Mouse (Mus musculus) frontal cortex, postnatal 25 days (tissue): ENCODE data around the gene Nova2.

Experiments used
- DNase-seq, 2 experiments: peaks; one replicate each; pipeline ENCODE4 v3.0.0; 2022; ENCODE audit warnings: low spot score in 2 of 2

Nova2 gene

DNA sequence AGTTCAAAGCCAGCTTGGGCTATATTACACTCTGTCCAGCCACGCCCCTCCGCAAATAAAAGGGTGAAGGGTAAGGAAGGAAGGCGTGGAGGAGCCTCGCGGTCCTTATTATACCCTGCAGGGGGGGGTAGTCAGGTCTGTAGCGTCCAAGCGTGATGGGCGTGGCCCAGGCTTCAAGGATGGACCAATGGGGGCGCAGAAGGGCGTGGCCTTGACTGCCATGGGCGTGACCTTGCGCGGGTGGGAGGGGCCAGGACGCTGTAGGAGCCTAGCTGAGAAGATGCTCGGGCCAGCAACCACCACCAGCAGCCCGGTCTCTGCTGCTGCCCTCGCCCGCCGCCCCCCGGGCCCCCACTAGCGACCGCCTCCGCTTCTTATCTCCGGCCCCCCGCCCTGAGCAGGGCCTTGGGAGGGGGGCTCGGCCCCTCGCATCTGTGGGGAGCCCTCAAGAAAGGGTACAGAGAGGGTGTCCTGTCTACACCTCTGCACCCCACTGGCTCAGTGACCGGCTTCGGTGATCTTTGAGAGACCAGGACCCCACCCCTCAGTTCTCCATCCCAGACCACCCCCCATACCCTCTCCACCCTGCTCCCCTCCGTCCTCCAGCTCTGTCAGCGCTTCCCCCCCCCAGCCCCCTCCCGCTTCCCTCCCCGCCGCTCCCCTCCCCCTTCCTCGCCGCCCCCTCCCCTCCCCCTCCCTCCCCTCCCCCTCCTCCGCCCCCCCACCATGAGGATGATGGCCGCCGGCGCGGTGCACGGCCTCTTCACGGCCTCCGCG is at the start of gene Nova2:
Nova2 (plus strand) TSS at position 727 of the 777 bp plus-strand sequence.
- DNase-seq: peak; percentile 93 to 95

GRCm38 (mm10) chr7:18878691-18879090 is 47.0 kb upstream of the Nova2 start:
- no peak for DNase-seq

GRCm38 (mm10) chr7:18883991-18884744 is 41.5 kb upstream of the Nova2 start:
- DNase-seq: no peak

DNA sequence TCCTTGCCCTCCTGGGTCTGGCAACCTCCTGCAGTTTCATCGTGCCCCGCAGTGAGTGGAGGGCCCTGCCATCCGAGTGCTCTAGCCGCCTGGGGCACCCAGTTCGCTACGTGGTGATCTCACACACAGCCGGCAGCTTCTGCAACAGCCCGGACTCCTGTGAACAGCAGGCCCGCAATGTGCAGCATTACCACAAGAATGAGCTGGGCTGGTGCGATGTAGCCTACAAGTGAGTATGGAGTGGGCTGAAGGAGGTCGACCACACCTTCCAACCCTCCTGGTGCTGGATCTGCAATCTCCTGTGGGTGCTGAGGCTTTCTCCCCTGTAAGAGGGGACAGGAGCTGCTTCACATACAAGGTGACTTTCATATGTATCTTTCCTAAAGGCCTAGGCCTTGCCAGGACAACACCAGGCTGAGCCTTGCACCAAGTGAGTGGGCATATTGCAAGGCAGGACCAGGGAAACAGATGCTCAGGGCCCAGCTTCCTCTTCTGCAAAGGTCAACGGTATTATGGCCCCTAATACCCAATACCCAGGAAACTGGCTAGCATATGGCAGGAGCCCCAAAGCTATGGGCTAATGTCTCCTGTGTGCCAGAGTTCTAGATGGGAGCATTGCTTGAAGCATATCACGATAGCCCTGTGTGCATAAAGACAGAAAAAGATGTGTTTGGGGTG is 40.8 kb upstream of the Nova2 start:
- DNase-seq: no peak

DNA sequence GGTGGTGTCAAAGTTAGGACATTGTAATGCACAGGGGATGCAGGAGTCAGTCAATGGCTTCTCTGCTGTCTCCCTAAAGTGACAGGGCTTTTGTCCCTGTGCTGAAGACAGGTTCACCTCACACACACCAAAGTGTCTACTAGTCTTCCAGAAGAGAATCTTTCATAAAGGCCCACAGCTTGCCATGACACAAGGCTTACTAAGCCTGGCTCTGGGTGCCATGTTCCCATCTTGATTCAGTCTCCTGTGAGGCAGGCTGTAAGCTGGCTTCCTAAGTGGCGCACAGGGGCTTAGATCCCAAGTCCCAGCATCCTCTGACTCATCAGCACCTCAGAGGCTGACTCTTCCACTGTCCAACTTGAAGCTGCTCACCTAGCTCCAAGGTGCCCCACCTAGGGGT is 38.7 kb upstream of the Nova2 start:
- no peak for DNase-seq

GRCm38 (mm10) chr7:18890848-18891247 is 34.8 kb upstream of the Nova2 start:
- DNase-seq: no peak

DNA sequence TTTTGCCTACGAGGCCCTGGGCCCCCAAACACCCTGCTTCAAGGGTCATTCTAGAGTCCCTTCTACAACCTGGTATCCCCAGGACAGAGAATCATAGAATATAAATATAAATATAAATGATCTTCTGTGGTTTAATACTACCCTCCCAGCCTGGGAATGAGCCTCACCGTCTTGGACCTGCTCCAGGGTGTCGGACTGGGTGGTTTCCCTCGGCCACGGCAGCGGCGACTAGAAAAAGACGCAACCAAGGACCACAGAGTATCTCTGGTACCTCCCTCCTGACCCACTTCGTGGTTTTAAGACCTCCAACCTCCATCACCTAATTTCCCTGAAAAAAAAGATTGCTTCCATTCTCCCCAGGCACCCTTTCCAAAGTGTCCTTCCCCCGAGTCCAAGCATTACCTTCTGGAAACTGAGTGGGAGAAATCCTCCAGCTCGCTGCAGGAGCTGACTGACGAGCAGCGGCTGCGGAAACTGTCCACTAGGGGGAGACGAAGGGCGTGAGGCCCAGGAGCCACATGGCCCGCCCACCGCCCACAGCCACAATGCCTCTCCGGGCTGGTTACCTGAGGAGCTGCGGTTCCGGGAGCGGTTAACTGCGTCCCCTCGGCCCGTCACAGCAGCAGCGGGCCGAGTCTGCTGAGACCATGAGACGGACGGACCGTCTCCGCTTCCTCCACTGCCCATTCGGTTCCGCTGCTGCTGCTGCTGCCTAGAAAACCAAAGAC is 33.7 kb upstream of the Nova2 start:
- peak; percentile 74 to 86 for DNase-seq

- no peak for DNase-seq
These were observed 32.7 kb upstream of the Nova2 start for GRCm38 (mm10) chr7:18893009-18893408.

DNA sequence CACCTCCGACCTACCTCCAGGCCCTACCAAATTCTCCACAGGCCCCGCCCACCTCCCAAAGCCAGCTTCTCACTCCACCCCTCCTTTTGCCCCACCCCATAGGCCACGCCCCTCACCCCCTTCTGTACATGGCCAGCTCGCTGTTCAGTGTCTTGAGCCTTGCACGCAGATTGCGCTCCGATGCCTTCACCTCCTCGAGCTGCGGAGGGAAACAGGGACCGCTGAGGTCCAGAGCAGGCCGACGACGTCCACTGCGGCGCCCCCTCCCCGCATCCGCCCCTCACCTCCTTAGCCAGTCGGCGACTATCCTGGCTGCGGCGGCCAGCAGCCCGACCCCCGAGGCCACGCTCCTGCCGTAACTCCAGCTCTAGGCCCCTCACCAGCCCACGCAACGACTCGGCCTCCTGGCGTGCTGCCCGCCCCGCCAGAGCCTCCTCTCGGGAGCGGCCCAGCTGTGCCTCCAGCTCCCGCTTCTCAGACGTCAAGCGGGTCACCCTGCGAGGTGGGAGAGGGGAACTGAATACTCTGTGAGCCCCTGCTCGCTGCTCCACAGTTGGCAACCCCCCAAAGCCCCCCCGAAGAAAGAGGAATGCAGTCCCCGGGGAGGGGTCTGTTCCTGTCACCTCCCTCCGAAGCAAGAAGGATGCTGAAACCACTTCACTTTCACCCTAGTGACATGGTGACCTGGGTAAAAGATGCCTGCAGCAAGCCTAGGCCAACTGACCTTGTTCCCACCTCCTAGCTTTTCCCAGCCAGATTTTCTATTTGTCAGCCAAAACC is 31.8 kb upstream of the Nova2 start:
- DNase-seq: no peak

GRCm38 (mm10) chr7:18896536-18896935 is 29.2 kb upstream of the Nova2 start:
- DNase-seq: peak in 1 of 2 experiments; percentile 31

DNA sequence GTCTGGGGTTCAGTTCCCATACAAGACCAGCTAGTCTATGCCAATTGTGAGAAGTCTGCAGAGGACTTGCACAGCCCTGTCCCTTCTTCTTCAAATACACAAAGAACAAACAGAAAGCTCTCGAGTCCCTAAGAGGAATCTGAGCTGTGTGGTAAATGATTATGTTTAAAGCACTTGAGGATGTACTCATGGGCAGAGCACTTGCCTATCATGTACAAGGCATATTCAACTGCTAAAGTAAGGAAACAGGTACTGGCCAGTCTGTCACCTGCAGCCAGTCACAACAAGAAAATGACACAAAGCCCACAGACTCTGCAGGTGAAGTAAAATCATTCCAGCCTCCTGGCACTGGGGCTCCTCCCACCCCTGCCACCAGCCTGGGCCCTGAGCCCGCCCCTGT is 25.2 kb upstream of the Nova2 start:
- DNase-seq: no peak

DNA sequence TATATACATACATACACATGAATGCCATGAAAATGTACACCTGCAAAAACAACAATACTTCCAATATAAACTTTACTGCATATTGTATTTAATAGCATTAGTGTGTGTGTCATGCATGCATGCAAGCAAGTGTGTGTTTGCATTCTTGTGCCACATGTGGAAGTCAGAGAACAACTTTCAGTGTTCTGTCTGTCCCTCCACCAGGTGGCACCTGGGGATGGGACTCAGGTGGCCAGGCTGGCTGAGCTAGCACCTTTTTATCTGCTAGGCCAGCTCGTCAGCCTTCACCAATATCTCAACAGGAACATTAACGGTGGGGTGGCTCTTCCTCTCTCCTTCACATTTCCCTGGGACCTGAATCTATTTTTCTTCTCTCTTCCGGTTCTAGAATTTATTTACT is 23.2 kb upstream of the Nova2 start:
- DNase-seq: no peak

- DNase-seq: no peak
These were observed 20.7 kb upstream of the Nova2 start for GRCm38 (mm10) chr7:18904971-18905370.

- DNase-seq: no peak
These were observed 15.9 kb upstream of the Nova2 start for GRCm38 (mm10) chr7:18909797-18910196.

DNA sequence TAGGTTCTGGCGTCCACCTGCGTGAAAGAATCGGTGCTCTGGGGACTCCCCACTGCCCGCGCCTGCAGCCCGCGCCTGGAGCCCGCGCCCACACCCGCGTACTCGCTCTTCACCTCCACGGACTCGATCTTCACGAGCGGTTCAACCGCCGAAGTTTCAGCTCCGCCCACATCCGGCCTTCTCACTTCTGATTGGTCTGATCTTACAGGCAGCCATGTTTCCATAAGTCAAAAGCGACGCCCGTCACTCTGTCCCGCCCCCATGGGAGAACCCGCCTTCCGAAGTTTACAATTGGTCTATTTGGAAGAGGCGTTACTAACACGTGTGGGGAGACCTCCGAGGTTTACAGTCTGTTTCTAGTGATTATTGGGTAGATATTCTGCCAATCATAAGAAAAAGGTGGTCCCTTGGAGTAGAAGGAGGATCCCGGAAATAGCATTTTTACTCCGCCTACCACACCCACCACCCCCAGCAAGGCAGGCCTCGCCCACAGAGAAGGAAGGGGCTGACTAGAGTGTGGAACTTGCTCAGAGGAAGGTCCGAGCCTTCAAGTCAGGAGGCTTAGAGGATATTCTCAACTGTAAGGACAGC is 15.4 kb upstream of the Nova2 start, which contains the start of gene Ccdc61:
Ccdc61 (minus strand) TSS at position 175 of the 591 bp plus-strand sequence.
- DNase-seq: peak; percentile 95 to 98

- DNase-seq: no peak
These were observed 9.4 kb upstream of the Nova2 start for GRCm38 (mm10) chr7:18916254-18916653.

- no peak for DNase-seq
These were observed 7.8 kb upstream of the Nova2 start for GRCm38 (mm10) chr7:18917931-18918330.

- DNase-seq: peak; percentile 56 to 70
These were observed 4.6 kb upstream of the Nova2 start for GRCm38 (mm10) chr7:18921069-18921468.

DNA sequence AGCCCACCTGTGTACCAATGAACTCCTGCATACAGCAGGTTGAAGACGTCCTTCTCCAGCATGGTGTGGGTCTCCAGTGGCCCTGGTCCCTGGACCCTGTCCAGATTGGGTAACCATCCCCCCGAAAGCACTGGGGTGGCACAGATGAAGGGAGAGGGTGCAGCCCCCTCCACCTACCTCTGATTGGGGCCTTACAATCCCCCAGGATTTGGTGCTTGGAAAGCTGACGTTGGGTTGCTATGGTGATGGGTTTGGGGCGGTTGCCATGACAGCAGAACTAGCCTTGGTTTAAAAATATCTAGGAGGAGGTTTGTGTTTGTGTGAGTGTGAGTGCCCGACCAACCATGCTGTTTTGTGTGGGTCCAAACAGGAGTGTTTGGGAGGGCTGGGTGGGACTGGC is 2.9 kb upstream of the Nova2 start:
- DNase-seq: peak; percentile 67 to 74

DNA sequence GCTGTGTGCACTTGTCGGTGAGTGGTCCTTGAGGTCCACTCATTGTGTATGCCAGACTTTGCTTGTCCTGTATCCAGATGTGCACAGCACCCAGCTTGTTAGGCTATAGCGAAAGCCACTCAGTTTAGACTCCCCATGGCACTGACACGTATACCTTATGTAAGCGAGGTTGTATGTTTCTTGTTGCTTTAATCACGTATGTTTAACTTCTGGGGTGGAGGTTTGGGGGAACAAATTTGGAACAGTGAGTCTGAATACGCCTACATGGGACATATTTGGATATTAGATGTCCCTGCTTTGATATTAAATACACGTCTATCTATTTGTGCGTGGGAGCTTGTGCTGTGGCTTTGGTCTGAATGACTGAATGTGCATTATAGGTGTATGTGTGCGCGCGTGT is 2.4 kb upstream of the Nova2 start:
- DNase-seq: no peak
